Mouse (Mus musculus): ENCODE measurements around the gene Oscar.

GRCm38 (mm10) chr7:3664524-3665214 is 48.7 kb upstream of the Oscar start:
- TF ChIP-seq CTCF (IDR thresholded peaks at IDR 0.05; ENCODE audit: low read depth) (no peak), EP300 (IDR thresholded peaks at IDR 0.05; ENCODE audit: low read depth) (no peak)
